ENCODE assay signal across 8 mouse cellular contexts in genomic region chr11:58955868-58956257, GRCm38 (mm10). TPM values are rescaled to one million over a fixed set of nuclear protein-coding genes. Genes with fewer than 3 reads are reported as not detected.
A peak's percentile ranks its signal among the peaks of the same experiment; 100 is the strongest.
DNase-seq lines count a peak whose midpoint lies in the region; ATAC-seq and TF ChIP-seq lines count a peak whose summit lies in the region.
"Had no signal": no experiment of that assay in that cellular context is flagged by ENCODE, and none has a peak within 500 bp of the region (broad histone marks: within the 10 kb centered on the region; RNA-seq: fewer than 3 reads in every experiment).

No protein-coding gene starts in this region.

- H3K4me1 ChIP-seq in megakaryocyte, embryonic 14.5 days = peaks cover 55% of the 10 kb centered on the region
- peaks cover 62% of the 10 kb centered on the region for H3K4me1 ChIP-seq in forebrain, embryonic 13.5 days
- H3K4me1 ChIP-seq in limb, embryonic 14.5 days (ENCODE audit: control insufficient read depth, insufficient read depth, low read length) = peaks cover 20% of the 10 kb centered on the region; the same call in 1 of the 2 replicates
- peaks cover 32% of the 10 kb centered on the region for H3K4me1 ChIP-seq in stomach, embryonic 16.5 days (ENCODE audit: control insufficient read depth, insufficient read depth, low read length)

- no peak for ATAC-seq in megakaryocyte, adult 5-6 weeks (ENCODE audit: poor library complexity, severe bottlenecking)
- no peak for ATAC-seq in forebrain, embryonic 13.5 days
- no peak for ATAC-seq in limb, embryonic 14.5 days (ENCODE audit: low FRiP score, low read depth)
- no peak for ATAC-seq in stomach, embryonic 16.5 days (ENCODE audit: insufficient read depth, low FRiP score)

- peak overlapping the region; percentile 100 for H3K27ac ChIP-seq in forebrain, embryonic 13.5 days
- H3K27ac ChIP-seq in limb, embryonic 14.5 days (replicated peaks; ENCODE audit: low read depth, low read length) = peak overlapping the region; percentile 96
- H3K27ac ChIP-seq in stomach, embryonic 16.5 days (ENCODE audit: low read length) = peak overlapping the region; percentile 99

- no peak for DNase-seq in limb, embryonic 14.5 days (ENCODE audit: low spot score)
- no peak for DNase-seq in adrenal gland, postnatal 36 days
- no peak for DNase-seq in cerebellum, postnatal 10 days
- DNase-seq: layer of hippocampus, adult 9-11 months had no signal

- H3K27me3 ChIP-seq in megakaryocyte, embryonic 14.5 days (replicated peaks) = peaks cover 13% of the 10 kb centered on the region
- H3K27me3 ChIP-seq in forebrain, embryonic 13.5 days = no peaks in the 10 kb centered on the region
- no peaks in the 10 kb centered on the region for H3K27me3 ChIP-seq in limb, embryonic 14.5 days (ENCODE audit: control insufficient read depth, insufficient read depth, low read length)
- no peaks in the 10 kb centered on the region for H3K27me3 ChIP-seq in stomach, embryonic 16.5 days (ENCODE audit: control insufficient read depth, insufficient read depth, low read length)

- peaks cover 22% of the 10 kb centered on the region for H3K36me3 ChIP-seq in megakaryocyte, embryonic 14.5 days (replicated peaks; ENCODE audit: low read length)
- peaks cover 12% of the 10 kb centered on the region for H3K36me3 ChIP-seq in forebrain, embryonic 13.5 days (ENCODE audit: poor library complexity, severe bottlenecking)
- peaks cover 9% of the 10 kb centered on the region for H3K36me3 ChIP-seq in limb, embryonic 14.5 days (ENCODE audit: control insufficient read depth, insufficient read depth, low read length)
- peaks cover 7% of the 10 kb centered on the region for H3K36me3 ChIP-seq in stomach, embryonic 16.5 days (ENCODE audit: control insufficient read depth, insufficient read depth, low read length)

- H3K4me2 ChIP-seq in forebrain, embryonic 13.5 days = peak overlapping the region; percentile 91
- H3K4me2 ChIP-seq in limb, embryonic 14.5 days (replicated peaks; ENCODE audit: low read depth, low read length, severe bottlenecking) = peak overlapping the region; percentile 75
- peak overlapping the region; percentile 97 for H3K4me2 ChIP-seq in stomach, embryonic 16.5 days (ENCODE audit: low read depth, low read length)

- peak overlapping the region; percentile 96 for H3K4me3 ChIP-seq in megakaryocyte, embryonic 14.5 days (replicated peaks)
- H3K4me3 ChIP-seq in forebrain, embryonic 13.5 days = peak overlapping the region; percentile 95
- H3K4me3 ChIP-seq in limb, embryonic 14.5 days (replicated peaks; ENCODE audit: low read length) = peak overlapping the region; percentile 68
- peak overlapping the region; percentile 61 for H3K4me3 ChIP-seq in stomach, embryonic 16.5 days (replicated peaks; ENCODE audit: low read length)

- H3K9ac ChIP-seq in forebrain, embryonic 13.5 days = peak overlapping the region; percentile 100
- H3K9ac ChIP-seq in limb, embryonic 14.5 days (ENCODE audit: low read depth, low read length, severe bottlenecking) = peak overlapping the region; percentile 86
- peak overlapping the region; percentile 82 for H3K9ac ChIP-seq in stomach, embryonic 16.5 days (ENCODE audit: low read length)

- no peaks in the 10 kb centered on the region for H3K9me3 ChIP-seq in megakaryocyte, embryonic 14.5 days
- no peaks in the 10 kb centered on the region for H3K9me3 ChIP-seq in forebrain, embryonic 13.5 days (replicated peaks)
- no peaks in the 10 kb centered on the region for H3K9me3 ChIP-seq in limb, embryonic 14.5 days (ENCODE audit: control insufficient read depth, low read length)
- H3K9me3 ChIP-seq in stomach, embryonic 16.5 days (replicated peaks; ENCODE audit: control insufficient read depth, low read length) = no peaks in the 10 kb centered on the region

- WGBS in forebrain, embryonic 13.5 days = 14% methylated on average over 8 of the region's 8 CpGs
- 16% methylated on average over 8 of the region's 8 CpGs for WGBS in limb, embryonic 14.5 days
- WGBS in stomach, embryonic 16.5 days = 13% methylated on average over 8 of the region's 8 CpGs

- TF ChIP-seq POLR2A in limb, embryonic 14.5 days (IDR thresholded peaks at IDR 0.05; ENCODE audit: borderline replicate concordance, extremely low read depth, insufficient read depth, insufficient read length) = no peak

RNA-seq across cellular contexts. Expression of gene Hist3h2a, which starts 1.4 kb away (rescaled TPM):
- polyA plus RNA-seq in megakaryocyte, embryonic 14.5 days (2012; ENCODE audit: insufficient read depth, low replicate concordance) = 16.9 TPM in 1 of 2 replicates, not detected in the other
- total RNA-seq in megakaryocyte, adult 5-6 weeks (2015) = 20.6 and 24.9 TPM in 2 replicates
- total RNA-seq in megakaryocyte, adult 5-6 weeks (2017) = 267 and 273 TPM in 2 replicates
- polyA plus RNA-seq in forebrain, embryonic 13.5 days (2015; fragmentation: Nextera tagmentation; extraction: Ambion mirVana) = 126 and 132 TPM in 2 replicates
- 28.2 and 33.2 TPM in 2 replicates for polyA plus RNA-seq in limb, embryonic 14.5 days (2012; rRNA removed)
- polyA plus RNA-seq in limb, embryonic 14.5 days (2014; fragmentation: Nextera tagmentation; extraction: Ambion mirVana) = 25.4 and 26.0 TPM in 2 replicates
- polyA plus RNA-seq in stomach, embryonic 16.5 days (2015; fragmentation: Nextera tagmentation; extraction: Ambion mirVana) = 28.1 and 33.0 TPM in 2 replicates
- total RNA-seq in adrenal gland, postnatal 36 days (2021) = 10 to 100 TPM; 20.0 to 21.8 TPM

RNA-seq across cellular contexts. Expression of gene Trim17, which starts 1.4 kb away (rescaled TPM):
- polyA plus RNA-seq in megakaryocyte, embryonic 14.5 days (2012; ENCODE audit: insufficient read depth, low replicate concordance) = 11.3 and 13.8 TPM in 2 replicates
- not detected in 2 replicates for total RNA-seq in megakaryocyte, adult 5-6 weeks (2015)
- total RNA-seq in megakaryocyte, adult 5-6 weeks (2017) = 0.07 TPM in 1 of 2 replicates, not detected in the other
- 0.96 and 1.3 TPM in 2 replicates for polyA plus RNA-seq in forebrain, embryonic 13.5 days (2015; fragmentation: Nextera tagmentation; extraction: Ambion mirVana)
- polyA plus RNA-seq in limb, embryonic 14.5 days (2012; rRNA removed) = 0.87 and 1.3 TPM in 2 replicates
- 1.2 and 1.3 TPM in 2 replicates for polyA plus RNA-seq in limb, embryonic 14.5 days (2014; fragmentation: Nextera tagmentation; extraction: Ambion mirVana)
- polyA plus RNA-seq in stomach, embryonic 16.5 days (2015; fragmentation: Nextera tagmentation; extraction: Ambion mirVana) = 0.17 and 0.27 TPM in 2 replicates
- total RNA-seq in adrenal gland, postnatal 36 days (2021) = under 1 TPM; 0.10 to 0.26 TPM

RNA-seq across cellular contexts. Expression of gene Hist3h2ba, which starts 7.1 kb away (rescaled TPM):
- 5.3 and 6.7 TPM in 2 replicates for polyA plus RNA-seq in megakaryocyte, embryonic 14.5 days (2012; ENCODE audit: insufficient read depth, low replicate concordance)
- 4.6 and 6.9 TPM in 2 replicates for total RNA-seq in megakaryocyte, adult 5-6 weeks (2015)
- 5.4 and 10.9 TPM in 2 replicates for total RNA-seq in megakaryocyte, adult 5-6 weeks (2017)
- polyA plus RNA-seq in forebrain, embryonic 13.5 days (2015; fragmentation: Nextera tagmentation; extraction: Ambion mirVana) = 315 and 321 TPM in 2 replicates
- 81.5 and 90.3 TPM in 2 replicates for polyA plus RNA-seq in limb, embryonic 14.5 days (2012; rRNA removed)
- 14.6 and 19.3 TPM in 2 replicates for polyA plus RNA-seq in limb, embryonic 14.5 days (2014; fragmentation: Nextera tagmentation; extraction: Ambion mirVana)
- polyA plus RNA-seq in stomach, embryonic 16.5 days (2015; fragmentation: Nextera tagmentation; extraction: Ambion mirVana) = 44.0 and 50.7 TPM in 2 replicates
- total RNA-seq in adrenal gland, postnatal 36 days (2021) = 1 to 10 TPM; 4.5 to 5.8 TPM

RNA-seq across cellular contexts. Expression of gene Rnf187, which starts 17.1 kb away (rescaled TPM):
- polyA plus RNA-seq in megakaryocyte, embryonic 14.5 days (2012; ENCODE audit: insufficient read depth, low replicate concordance) = 271 and 450 TPM in 2 replicates
- total RNA-seq in megakaryocyte, adult 5-6 weeks (2015) = 42.6 and 42.9 TPM in 2 replicates
- total RNA-seq in megakaryocyte, adult 5-6 weeks (2017) = 49.7 and 61.7 TPM in 2 replicates
- polyA plus RNA-seq in forebrain, embryonic 13.5 days (2015; fragmentation: Nextera tagmentation; extraction: Ambion mirVana) = 368 and 373 TPM in 2 replicates
- 248 and 327 TPM in 2 replicates for polyA plus RNA-seq in limb, embryonic 14.5 days (2012; rRNA removed)
- polyA plus RNA-seq in limb, embryonic 14.5 days (2014; fragmentation: Nextera tagmentation; extraction: Ambion mirVana) = 284 and 312 TPM in 2 replicates
- 113 TPM in 2 replicates for polyA plus RNA-seq in stomach, embryonic 16.5 days (2015; fragmentation: Nextera tagmentation; extraction: Ambion mirVana)
- 100 to 1,000 TPM; 173 to 181 TPM for total RNA-seq in adrenal gland, postnatal 36 days (2021)

RNA-seq across cellular contexts. Expression of gene Trim11, which starts 22.0 kb away (rescaled TPM):
- polyA plus RNA-seq in megakaryocyte, embryonic 14.5 days (2012; ENCODE audit: insufficient read depth, low replicate concordance) = 12.8 and 20.1 TPM in 2 replicates
- 22.2 and 26.7 TPM in 2 replicates for total RNA-seq in megakaryocyte, adult 5-6 weeks (2015)
- total RNA-seq in megakaryocyte, adult 5-6 weeks (2017) = 30.0 and 33.2 TPM in 2 replicates
- 19.4 and 22.9 TPM in 2 replicates for polyA plus RNA-seq in forebrain, embryonic 13.5 days (2015; fragmentation: Nextera tagmentation; extraction: Ambion mirVana)
- polyA plus RNA-seq in limb, embryonic 14.5 days (2012; rRNA removed) = 29.7 and 34.2 TPM in 2 replicates
- 21.4 and 21.5 TPM in 2 replicates for polyA plus RNA-seq in limb, embryonic 14.5 days (2014; fragmentation: Nextera tagmentation; extraction: Ambion mirVana)
- 20.5 and 20.8 TPM in 2 replicates for polyA plus RNA-seq in stomach, embryonic 16.5 days (2015; fragmentation: Nextera tagmentation; extraction: Ambion mirVana)
- 10 to 100 TPM; 23.7 to 25.5 TPM for total RNA-seq in adrenal gland, postnatal 36 days (2021)
